Mouse (Mus musculus): ENCODE data around the gene Adam12. TPM values are rescaled to one million over a fixed set of nuclear protein-coding genes. Genes with fewer than 3 reads are reported as not detected.

Adam12 gene
- polyA plus RNA-seq (2014; fragmentation: Nextera tagmentation; extraction: Ambion mirVana), result 5.4 and 5.9 TPM in 2 replicates

DNA sequence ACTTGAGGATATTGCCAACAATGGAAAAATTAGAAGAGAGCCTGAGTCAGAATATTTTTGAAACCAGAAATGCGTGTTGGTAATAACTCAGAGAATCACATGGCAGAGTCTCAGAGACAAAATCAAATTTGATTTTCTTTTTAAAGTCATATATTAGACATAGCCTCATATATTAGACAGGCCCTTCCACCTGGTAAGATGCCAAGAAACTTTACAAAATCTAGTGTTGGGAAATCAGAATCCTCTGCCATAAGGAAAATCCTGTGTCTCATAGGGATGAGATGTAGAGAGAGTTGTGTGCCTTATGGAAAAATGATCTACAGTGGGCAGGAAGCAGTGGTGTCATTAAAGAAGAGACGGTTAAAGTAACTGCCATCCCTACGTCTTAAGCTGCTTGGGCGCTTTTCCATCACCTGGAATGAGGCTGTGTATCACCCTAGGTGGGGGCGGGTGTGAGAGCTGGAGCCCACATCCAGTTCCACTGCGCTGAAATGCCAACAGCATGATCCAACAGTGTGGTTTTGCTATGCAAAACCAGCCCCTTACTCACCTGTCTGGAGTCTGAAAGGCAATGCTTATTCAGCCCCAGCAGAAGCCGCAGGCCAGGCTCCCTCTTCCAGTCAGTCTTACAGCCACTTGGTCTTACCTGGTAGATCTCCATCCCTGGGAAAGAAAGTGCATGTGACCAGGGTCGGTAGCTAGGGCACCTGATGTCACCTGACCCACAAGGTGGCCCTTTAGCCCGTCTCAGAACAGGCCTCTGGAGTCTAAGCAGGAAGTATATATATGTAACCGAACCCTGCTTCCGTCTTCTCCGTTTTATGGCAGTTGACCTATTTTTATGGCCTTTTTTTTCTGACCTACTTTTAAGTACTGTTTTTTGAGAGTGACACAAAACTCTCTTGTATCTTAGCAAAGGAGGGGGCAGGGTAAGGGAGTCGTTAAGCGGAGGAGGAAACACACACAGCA is at the start of gene Adam12:
Gene Adam12 (minus strand): TSS at position 769 of the 969 bp plus-strand sequence.
- Histone ChIP-seq H3K9me3 (ENCODE audit: control insufficient read depth, low read length) (no peaks in the 10 kb centered on the region), H3K4me1 (ENCODE audit: control insufficient read depth, insufficient read depth, low read length) (peaks cover 7% of the 10 kb centered on the region; the same call in 1 of the 2 replicates), H3K36me3 (ENCODE audit: control insufficient read depth, insufficient read depth, low read length) (no peaks in the 10 kb centered on the region), H3K27ac (ENCODE audit: low read depth, low read length) (no peak within 1 kb of the TSS), H3K4me3 (ENCODE audit: low read depth, low read length) (no peak within 1 kb of the TSS), H3K27me3 (ENCODE audit: control insufficient read depth, insufficient read depth, low read length) (no peaks in the 10 kb centered on the region), H3K4me2 (ENCODE audit: low read depth) (no peak within 1 kb of the TSS), H3K9ac (ENCODE audit: low read length) (no peak within 1 kb of the TSS)
- no peak for DNase-seq (ENCODE audit: low spot score)
- 67% methylated on average over 14 of the region's 14 CpGs for WGBS
- no peak for ATAC-seq (ENCODE audit: insufficient read depth, low FRiP score, low TSS enrichment)

GRCm38 (mm10) chr7:134272956-134273355 is 41.0 kb upstream of the Adam12 start:
- Histone ChIP-seq H3K36me3 (ENCODE audit: control insufficient read depth, insufficient read depth, low read length) (no peaks in the 10 kb centered on the region), H3K4me1 (ENCODE audit: control insufficient read depth, insufficient read depth, low read length) (no peaks in the 10 kb centered on the region), H3K27ac (ENCODE audit: low read depth, low read length) (no peak overlapping the region), H3K4me2 (ENCODE audit: low read depth) (no peak overlapping the region), H3K27me3 (ENCODE audit: control insufficient read depth, insufficient read depth, low read length) (no peaks in the 10 kb centered on the region), H3K9ac (ENCODE audit: low read length) (no peak overlapping the region), H3K4me3 (ENCODE audit: low read depth, low read length) (no peak overlapping the region), H3K9me3 (ENCODE audit: control insufficient read depth, low read length) (no peaks in the 10 kb centered on the region)
- DNase-seq (ENCODE audit: low spot score) (no peak), ATAC-seq (ENCODE audit: insufficient read depth, low FRiP score, low TSS enrichment) (no peak)
- 89% methylated on average over 5 of the region's 5 CpGs for WGBS

GRCm38 (mm10) chr7:134272421-134272820 is 40.5 kb upstream of the Adam12 start:
- no peaks in the 10 kb centered on the region for H3K4me1 ChIP-seq (ENCODE audit: control insufficient read depth, insufficient read depth, low read length)
- H3K27ac ChIP-seq (ENCODE audit: low read depth, low read length), result no peak overlapping the region
- 81% methylated on average over 4 of the region's 4 CpGs for WGBS
- H3K4me3 ChIP-seq (ENCODE audit: low read depth, low read length), result no peak overlapping the region
- no peak overlapping the region for H3K4me2 ChIP-seq (ENCODE audit: low read depth)
- no peaks in the 10 kb centered on the region for H3K9me3 ChIP-seq (ENCODE audit: control insufficient read depth, low read length)
- no peaks in the 10 kb centered on the region for H3K36me3 ChIP-seq (ENCODE audit: control insufficient read depth, insufficient read depth, low read length)
- no peaks in the 10 kb centered on the region for H3K27me3 ChIP-seq (ENCODE audit: control insufficient read depth, insufficient read depth, low read length)
- H3K9ac ChIP-seq (ENCODE audit: low read length), result no peak overlapping the region
- ATAC-seq (ENCODE audit: insufficient read depth, low FRiP score, low TSS enrichment) (no peak), DNase-seq (ENCODE audit: low spot score) (no peak)

DNA sequence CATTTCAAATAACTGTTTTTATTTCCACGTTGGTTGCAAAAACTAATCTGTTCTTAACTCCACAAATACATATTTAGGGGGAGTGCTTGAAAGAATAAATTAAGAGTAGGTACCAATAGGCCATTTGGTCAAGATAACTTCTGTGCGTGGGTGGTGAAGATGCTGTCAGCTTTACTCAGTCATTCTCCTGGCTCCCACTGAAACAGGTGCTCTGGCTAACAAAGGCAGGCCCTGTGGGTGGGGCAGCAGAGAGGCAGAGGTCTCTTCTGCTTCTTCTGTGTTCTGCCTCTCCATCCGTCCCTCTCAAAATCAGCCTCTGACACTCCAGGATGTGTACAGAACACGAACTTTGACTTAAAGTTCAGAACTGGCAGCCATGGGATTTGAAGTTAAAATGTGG is 33.8 kb upstream of the Adam12 start:
- WGBS, result 86% methylated on average over 4 of the region's 4 CpGs
- Histone ChIP-seq H3K4me2 (ENCODE audit: low read depth) (no peak overlapping the region), H3K27me3 (ENCODE audit: control insufficient read depth, insufficient read depth, low read length) (no peaks in the 10 kb centered on the region), H3K4me1 (ENCODE audit: control insufficient read depth, insufficient read depth, low read length) (no peaks in the 10 kb centered on the region), H3K36me3 (ENCODE audit: control insufficient read depth, insufficient read depth, low read length) (no peaks in the 10 kb centered on the region), H3K27ac (ENCODE audit: low read depth, low read length) (no peak overlapping the region), H3K9ac (ENCODE audit: low read length) (no peak overlapping the region), H3K4me3 (ENCODE audit: low read depth, low read length) (no peak overlapping the region), H3K9me3 (ENCODE audit: control insufficient read depth, low read length) (no peaks in the 10 kb centered on the region)
- ATAC-seq (ENCODE audit: insufficient read depth, low FRiP score, low TSS enrichment) (no peak), DNase-seq (ENCODE audit: low spot score) (no peak)

DNA sequence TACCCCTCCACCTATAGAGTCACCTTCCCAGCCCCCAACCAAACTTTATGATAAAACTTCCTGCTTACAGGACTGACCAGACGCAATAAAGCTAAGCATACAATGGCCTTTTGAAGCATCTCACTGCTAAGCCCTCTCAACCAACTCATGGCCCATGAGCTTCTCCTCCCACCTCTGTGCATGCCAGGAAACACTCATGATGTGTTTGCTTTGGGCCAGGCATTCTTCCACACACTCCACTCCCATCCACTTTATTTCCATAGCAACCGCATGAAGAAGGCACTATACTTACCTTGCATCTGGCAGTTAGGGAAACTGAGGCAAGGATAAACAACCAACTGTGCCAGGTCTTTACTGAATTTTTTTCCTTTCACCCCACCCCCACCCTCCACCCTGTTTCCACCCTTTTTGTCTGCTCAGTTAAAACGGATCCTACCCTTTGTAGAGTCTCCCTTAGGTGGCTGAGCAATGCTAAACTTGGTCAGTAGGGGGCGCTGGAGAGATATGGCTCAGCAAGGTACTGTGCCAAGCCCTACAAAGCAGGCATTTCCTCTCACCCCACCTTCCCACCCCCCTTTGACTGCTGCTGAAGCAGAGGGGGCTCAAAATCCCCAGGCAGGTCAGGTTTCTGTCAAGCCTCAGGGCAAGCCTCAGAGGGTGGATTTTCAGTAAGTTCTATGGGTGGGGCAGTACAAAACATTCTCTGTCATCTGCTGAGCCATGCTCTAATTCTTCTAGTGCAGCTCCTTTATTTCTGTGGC is 31.4 kb upstream of the Adam12 start:
- Histone ChIP-seq H3K27me3 (ENCODE audit: control insufficient read depth, insufficient read depth, low read length) (no peaks in the 10 kb centered on the region), H3K36me3 (ENCODE audit: control insufficient read depth, insufficient read depth, low read length) (no peaks in the 10 kb centered on the region), H3K4me1 (ENCODE audit: control insufficient read depth, insufficient read depth, low read length) (no peaks in the 10 kb centered on the region), H3K4me2 (ENCODE audit: low read depth) (no peak overlapping the region), H3K9me3 (ENCODE audit: control insufficient read depth, low read length) (no peaks in the 10 kb centered on the region), H3K9ac (ENCODE audit: low read length) (no peak overlapping the region), H3K27ac (ENCODE audit: low read depth, low read length) (no peak overlapping the region), H3K4me3 (ENCODE audit: low read depth, low read length) (no peak overlapping the region)
- ATAC-seq (ENCODE audit: insufficient read depth, low FRiP score, low TSS enrichment) (0 out of 2 replicates have a peak, but pooled peaks have one; percentile 35), DNase-seq (ENCODE audit: low spot score) (peak; percentile 77)
- WGBS, result 44% methylated on average over 4 of the region's 4 CpGs

GRCm38 (mm10) chr7:134261003-134261701 is 29.2 kb upstream of the Adam12 start:
- no peak overlapping the region for H3K4me3 ChIP-seq (ENCODE audit: low read depth, low read length)
- H3K9me3 ChIP-seq (ENCODE audit: control insufficient read depth, low read length), result no peaks in the 10 kb centered on the region
- DNase-seq (ENCODE audit: low spot score), result no peak
- no peak overlapping the region for H3K4me2 ChIP-seq (ENCODE audit: low read depth)
- H3K4me1 ChIP-seq (ENCODE audit: control insufficient read depth, insufficient read depth, low read length), result no peaks in the 10 kb centered on the region
- WGBS, result 65% methylated on average over 4 of the region's 4 CpGs
- no peaks in the 10 kb centered on the region for H3K36me3 ChIP-seq (ENCODE audit: control insufficient read depth, insufficient read depth, low read length)
- no peak overlapping the region for H3K27ac ChIP-seq (ENCODE audit: low read depth, low read length)
- no peak for ATAC-seq (ENCODE audit: insufficient read depth, low FRiP score, low TSS enrichment)
- H3K9ac ChIP-seq (ENCODE audit: low read length), result no peak overlapping the region
- no peaks in the 10 kb centered on the region for H3K27me3 ChIP-seq (ENCODE audit: control insufficient read depth, insufficient read depth, low read length)

DNA sequence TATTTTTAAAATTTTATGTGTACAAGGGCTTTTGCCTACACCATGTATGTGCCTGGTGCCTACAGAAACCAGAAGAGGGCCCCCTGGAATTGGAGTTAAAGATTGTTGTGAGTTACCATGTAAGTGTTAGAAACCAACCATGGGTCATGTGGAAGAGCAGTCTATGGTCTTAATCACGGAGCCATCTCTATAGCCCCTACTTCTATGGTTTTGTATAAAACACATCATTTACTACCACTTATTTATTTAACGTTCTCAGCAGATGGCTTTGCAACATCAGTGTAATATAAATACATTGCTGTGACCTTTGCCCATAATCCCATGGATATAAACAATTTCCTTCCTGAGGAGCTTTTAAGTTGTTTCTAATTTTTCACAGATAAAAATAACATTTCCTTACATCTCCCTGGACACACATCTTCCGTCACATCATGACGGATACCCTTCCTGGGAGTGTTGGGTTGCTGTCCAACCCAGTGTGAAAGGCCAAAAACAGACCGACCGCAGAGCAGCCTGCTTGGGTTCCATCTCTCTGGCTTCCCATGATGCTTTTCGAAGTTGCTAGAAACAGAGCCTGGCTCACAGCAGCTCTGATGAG is 18.4 kb upstream of the Adam12 start:
- Histone ChIP-seq H3K27me3 (ENCODE audit: control insufficient read depth, insufficient read depth, low read length) (no peaks in the 10 kb centered on the region), H3K9ac (ENCODE audit: low read length) (no peak overlapping the region), H3K4me1 (ENCODE audit: control insufficient read depth, insufficient read depth, low read length) (no peaks in the 10 kb centered on the region), H3K4me3 (ENCODE audit: low read depth, low read length) (no peak overlapping the region), H3K36me3 (ENCODE audit: control insufficient read depth, insufficient read depth, low read length) (no peaks in the 10 kb centered on the region), H3K27ac (ENCODE audit: low read depth, low read length) (no peak overlapping the region), H3K4me2 (ENCODE audit: low read depth) (no peak overlapping the region), H3K9me3 (ENCODE audit: control insufficient read depth, low read length) (no peaks in the 10 kb centered on the region)
- WGBS, result 72% methylated on average over 7 of the region's 7 CpGs
- DNase-seq (ENCODE audit: low spot score) (no peak), ATAC-seq (ENCODE audit: insufficient read depth, low FRiP score, low TSS enrichment) (no peak)

DNA sequence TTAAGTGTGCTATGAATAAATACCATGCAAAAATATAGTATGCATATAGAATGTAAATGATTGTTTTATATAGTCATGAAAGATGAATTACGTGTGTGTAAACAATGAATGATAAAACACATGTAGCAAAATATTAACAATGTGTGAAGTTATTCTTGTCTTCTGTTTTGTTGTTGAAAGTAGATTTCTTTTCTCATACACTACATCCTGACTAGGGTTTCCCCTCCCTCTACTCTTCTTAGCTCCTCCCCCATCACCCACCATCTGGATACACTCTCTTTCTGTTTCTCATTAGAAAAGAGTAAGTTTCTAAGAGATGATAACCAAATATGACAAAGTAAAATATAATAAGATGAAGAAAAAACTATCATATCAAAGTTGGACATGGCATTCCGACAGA is 16.1 kb upstream of the Adam12 start:
- H3K4me3 ChIP-seq (ENCODE audit: low read depth, low read length), result no peak overlapping the region
- H3K9ac ChIP-seq (ENCODE audit: low read length), result no peak overlapping the region
- H3K27me3 ChIP-seq (ENCODE audit: control insufficient read depth, insufficient read depth, low read length), result no peaks in the 10 kb centered on the region
- no peaks in the 10 kb centered on the region for H3K4me1 ChIP-seq (ENCODE audit: control insufficient read depth, insufficient read depth, low read length)
- H3K27ac ChIP-seq (ENCODE audit: low read depth, low read length), result no peak overlapping the region
- DNase-seq (ENCODE audit: low spot score) (no peak), ATAC-seq (ENCODE audit: insufficient read depth, low FRiP score, low TSS enrichment) (no peak)
- H3K4me2 ChIP-seq (ENCODE audit: low read depth), result no peak overlapping the region
- 96% methylated on average over 2 of the region's 2 CpGs for WGBS
- H3K9me3 ChIP-seq (ENCODE audit: control insufficient read depth, low read length), result no peaks in the 10 kb centered on the region
- H3K36me3 ChIP-seq (ENCODE audit: control insufficient read depth, insufficient read depth, low read length), result no peaks in the 10 kb centered on the region

Measured in neural tube, embryonic 11.5 days (tissue).